Mouse (Mus musculus): ENCODE data around the gene Hsd3b1. TPM values are rescaled to one million over a fixed set of nuclear protein-coding genes. Genes with fewer than 3 reads are reported as not detected.
"Not testable (repeated sequence)": the region's sequence is repeated elsewhere in the genome, so short reads cannot be mapped to it uniquely, and the experiment has no call there.

Hsd3b1 gene
- polyA plus RNA-seq, 1 experiment from 2014 or later: 0.22 TPM

- Histone ChIP-seq H3K9me3 (no peaks in the 10 kb centered on the region), H3K4me3 (no peak overlapping the region), H3K27ac (replicated peaks) (no peak overlapping the region), H3K27me3 (replicated peaks; ENCODE audit: low read depth, poor library complexity, severe bottlenecking) (no peaks in the 10 kb centered on the region), H3K4me1 (no peaks in the 10 kb centered on the region), H3K36me3 (replicated peaks) (no peaks in the 10 kb centered on the region)
- DNase-seq (ENCODE audit: low spot score): no peak
- 51% methylated on average over 1 of the region's 1 CpGs for WGBS
Measured at GRCm38 (mm10) chr3:98853685-98854084, 5.9 kb downstream of the Hsd3b1 start.

- H3K4me1 ChIP-seq: no peaks in the 10 kb centered on the region
- H3K27me3 ChIP-seq (replicated peaks; ENCODE audit: low read depth, poor library complexity, severe bottlenecking): no peaks in the 10 kb centered on the region
- no peak overlapping the region for H3K27ac ChIP-seq (replicated peaks)
- no peak for DNase-seq (ENCODE audit: low spot score)
- H3K9me3 ChIP-seq: no peaks in the 10 kb centered on the region
- H3K4me3 ChIP-seq: no peak overlapping the region
- H3K36me3 ChIP-seq (replicated peaks): no peaks in the 10 kb centered on the region
- 89% methylated on average over 3 of the region's 3 CpGs for WGBS
Measured at GRCm38 (mm10) chr3:98853051-98853450, 6.5 kb downstream of the Hsd3b1 start.

GRCm38 (mm10) chr3:98852631-98853030 is 7.0 kb downstream of the Hsd3b1 start:
- no peak overlapping the region for H3K4me3 ChIP-seq
- 90% methylated on average over 6 of the region's 6 CpGs for WGBS
- H3K27me3 ChIP-seq (replicated peaks; ENCODE audit: low read depth, poor library complexity, severe bottlenecking): no peaks in the 10 kb centered on the region
- no peaks in the 10 kb centered on the region for H3K4me1 ChIP-seq
- H3K9me3 ChIP-seq: no peaks in the 10 kb centered on the region
- no peaks in the 10 kb centered on the region for H3K36me3 ChIP-seq (replicated peaks)
- no peak overlapping the region for H3K27ac ChIP-seq (replicated peaks)
- DNase-seq (ENCODE audit: low spot score): no peak

- no peak for DNase-seq (ENCODE audit: low spot score)
- Histone ChIP-seq H3K9me3 (no peaks in the 10 kb centered on the region), H3K27me3 (replicated peaks; ENCODE audit: low read depth, poor library complexity, severe bottlenecking) (no peaks in the 10 kb centered on the region), H3K27ac (replicated peaks) (no peak overlapping the region), H3K4me3 (no peak overlapping the region), H3K36me3 (replicated peaks) (no peaks in the 10 kb centered on the region), H3K4me1 (no peaks in the 10 kb centered on the region)
- 80% methylated on average over 2 of the region's 2 CpGs for WGBS
Measured at GRCm38 (mm10) chr3:98851853-98852252, 7.7 kb downstream of the Hsd3b1 start.

- Histone ChIP-seq H3K9me3 (no peaks in the 10 kb centered on the region), H3K27ac (replicated peaks) (no peak overlapping the region), H3K4me1 (no peaks in the 10 kb centered on the region), H3K36me3 (replicated peaks) (no peaks in the 10 kb centered on the region), H3K27me3 (replicated peaks; ENCODE audit: low read depth, poor library complexity, severe bottlenecking) (no peaks in the 10 kb centered on the region), H3K4me3 (no peak overlapping the region)
- WGBS: 85% methylated on average over 5 of the region's 5 CpGs
- no peak for DNase-seq (ENCODE audit: low spot score)
Measured at GRCm38 (mm10) chr3:98850262-98850661, 9.3 kb downstream of the Hsd3b1 start.

GRCm38 (mm10) chr3:98848898-98849297 is 10.7 kb downstream of the Hsd3b1 start:
- WGBS: 85% methylated on average over 1 of the region's 1 CpGs
- DNase-seq (ENCODE audit: low spot score): no peak
- no peaks in the 10 kb centered on the region for H3K9me3 ChIP-seq
- H3K36me3 ChIP-seq (replicated peaks): no peaks in the 10 kb centered on the region
- no peaks in the 10 kb centered on the region for H3K27me3 ChIP-seq (replicated peaks; ENCODE audit: low read depth, poor library complexity, severe bottlenecking)
- no peak overlapping the region for H3K27ac ChIP-seq (replicated peaks)
- H3K4me3 ChIP-seq: no peak overlapping the region
- no peaks in the 10 kb centered on the region for H3K4me1 ChIP-seq

- no peaks in the 10 kb centered on the region for H3K36me3 ChIP-seq (replicated peaks)
- no peak for DNase-seq (ENCODE audit: low spot score)
- H3K27me3 ChIP-seq (replicated peaks; ENCODE audit: low read depth, poor library complexity, severe bottlenecking): no peaks in the 10 kb centered on the region
- no peaks in the 10 kb centered on the region for H3K9me3 ChIP-seq
- no peaks in the 10 kb centered on the region for H3K4me1 ChIP-seq
- no peak within 1 kb of the TSS for H3K4me3 ChIP-seq
- no peak within 1 kb of the TSS for H3K27ac ChIP-seq (replicated peaks)
- 75% methylated on average over 6 of the region's 6 CpGs for WGBS
Measured at GRCm38 (mm10) chr3:98814101-98814670, 45.4 kb downstream of the Hsd3b1 start, which contains the start of gene Hsd3b6. Hsd3b6 (minus strand) TSS chr3:98814443.

- not testable (repeated sequence) for H3K4me3 ChIP-seq; H3K27me3 ChIP-seq (replicated peaks; ENCODE audit: low read depth, poor library complexity, severe bottlenecking)
- 87% methylated on average over 6 of the region's 6 CpGs for WGBS
Measured at GRCm38 (mm10) chr3:98812653-98813052, 46.9 kb downstream of the Hsd3b1 start.

GRCm38 (mm10) chr3:98805032-98805431 is 54.6 kb downstream of the Hsd3b1 start:
- not testable (repeated sequence) for DNase-seq (ENCODE audit: low spot score); H3K9me3 ChIP-seq; H3K36me3 ChIP-seq (replicated peaks); H3K4me3 ChIP-seq; H3K27me3 ChIP-seq (replicated peaks; ENCODE audit: low read depth, poor library complexity, severe bottlenecking); H3K27ac ChIP-seq (replicated peaks); H3K4me1 ChIP-seq
- WGBS: 64% methylated on average over 3 of the region's 3 CpGs

More at GRCm38 (mm10) chr3:98812653-98813052, 46.9 kb downstream of the Hsd3b1 start:
- H3K36me3 ChIP-seq (replicated peaks); H3K4me1 ChIP-seq; DNase-seq (ENCODE audit: low spot score); H3K9me3 ChIP-seq; H3K27ac ChIP-seq (replicated peaks): not testable (repeated sequence)

Other genes with a start within 250 kb of the Hsd3b1 start
- gene Hsd3b5, start 229.5 kb downstream of the Hsd3b1 start, polyA plus RNA-seq (2016; fragmentation: Nextera tagmentation; extraction: Ambion mirVana): not detected in 2 replicates
- 0.08 TPM in 1 of 2 replicates, not detected in the other for gene Hsd3b2, start 135.3 kb downstream of the Hsd3b1 start, polyA plus RNA-seq (2016; fragmentation: Nextera tagmentation; extraction: Ambion mirVana)
- 0.04 TPM in 1 of 2 replicates, not detected in the other for gene Hsd3b3, start 96.7 kb downstream of the Hsd3b1 start, polyA plus RNA-seq (2016; fragmentation: Nextera tagmentation; extraction: Ambion mirVana)
- 5.7 and 9.1 TPM in 2 replicates for gene Hsd3b6, start 45.4 kb downstream of the Hsd3b1 start, polyA plus RNA-seq (2016; fragmentation: Nextera tagmentation; extraction: Ambion mirVana)
- not detected in 2 replicates for gene Hao2, start 33.4 kb upstream of the Hsd3b1 start, polyA plus RNA-seq (2016; fragmentation: Nextera tagmentation; extraction: Ambion mirVana)